Comparison of ENCODE assay signal across 8 mouse cellular contexts in genomic region chr12:86834416-86834772, GRCm38 (mm10). TPM values are rescaled to one million over a fixed set of nuclear protein-coding genes. Genes with fewer than 3 reads are reported as not detected.
DNase-seq lines count a peak whose midpoint lies in the region; ATAC-seq lines count a peak whose summit lies in the region.

No protein-coding gene starts in this region.

- H3K4me3 ChIP-seq in heart, embryonic 12.5 days: no peak overlapping the region
- H3K4me3 ChIP-seq in hindbrain, embryonic 13.5 days: no peak overlapping the region

- no peaks in the 10 kb centered on the region for H3K36me3 ChIP-seq in heart, embryonic 12.5 days
- no peaks in the 10 kb centered on the region for H3K36me3 ChIP-seq in hindbrain, embryonic 13.5 days

- 32% methylated on average over 3 of the region's 3 CpGs for WGBS in heart, embryonic 12.5 days
- WGBS in hindbrain, embryonic 13.5 days: 90% methylated on average over 3 of the region's 3 CpGs

- no peak for ATAC-seq in heart, embryonic 12.5 days (ENCODE audit: insufficient number of reproducible peaks, low FRiP score)
- ATAC-seq in megakaryocyte-erythroid progenitor cell, adult 5-6 weeks (replicated peaks; ENCODE audit: low FRiP score, low TSS enrichment, poor library complexity, severe bottlenecking): peak; percentile 59
- ATAC-seq in hindbrain, embryonic 13.5 days (ENCODE audit: low FRiP score): no peak

- peak; percentile 36 for DNase-seq in adrenal gland, postnatal 10 days
- DNase-seq in adrenal gland, adult 8-10 months: no peak
- DNase-seq in CD4-positive, CD25-positive, alpha-beta regulatory T cell, adult 2 months (ENCODE audit: low read depth, low spot score): peak; percentile 79
- no peak for DNase-seq in adipocyte (ENCODE audit: low spot score)
- no peak for DNase-seq in ovary, postnatal 10 days (ENCODE audit: low spot score)

- H3K27me3 ChIP-seq in heart, embryonic 12.5 days (replicated peaks): no peaks in the 10 kb centered on the region
- H3K27me3 ChIP-seq in hindbrain, embryonic 13.5 days: no peaks in the 10 kb centered on the region

- H3K9me3 ChIP-seq in heart, embryonic 12.5 days (replicated peaks): no peaks in the 10 kb centered on the region
- no peaks in the 10 kb centered on the region for H3K9me3 ChIP-seq in hindbrain, embryonic 13.5 days

- no peak overlapping the region for H3K4me2 ChIP-seq in heart, embryonic 12.5 days
- H3K4me2 ChIP-seq in hindbrain, embryonic 13.5 days: no peak overlapping the region

- H3K9ac ChIP-seq in heart, embryonic 12.5 days: 0 out of 2 replicates have a peak overlapping the region, but pooled peaks have one; percentile 31
- no peak overlapping the region for H3K9ac ChIP-seq in hindbrain, embryonic 13.5 days

- peak overlapping the region; percentile 91 for H3K27ac ChIP-seq in heart, embryonic 12.5 days (ENCODE audit: poor library complexity, severe bottlenecking)
- H3K27ac ChIP-seq in hindbrain, embryonic 13.5 days: no peak overlapping the region

- peaks cover 78% of the 10 kb centered on the region for H3K4me1 ChIP-seq in heart, embryonic 12.5 days (replicated peaks)
- peaks cover 44% of the 10 kb centered on the region for H3K4me1 ChIP-seq in hindbrain, embryonic 13.5 days (replicated peaks)

RNA-seq across cellular contexts. Expression of gene Irf2bpl, which starts 50.2 kb away (rescaled TPM):
- 10 to 100 TPM; 39.7 to 53.2 TPM for total RNA-seq in adrenal gland, postnatal 10 days (2021)
- 10 to 100 TPM; 69.8 to 92.2 (median 82.8) TPM for total RNA-seq in adrenal gland, adult 8-10 months (2022)
- 57.8 and 59.5 TPM in 2 replicates for polyA plus RNA-seq in heart, embryonic 12.5 days (2016; fragmentation: Nextera tagmentation; extraction: Ambion mirVana)
- total RNA-seq in megakaryocyte-erythroid progenitor cell, adult 5-6 weeks (2014; fragmentation: Nextera tagmentation): 0.76 and 0.94 TPM in 2 replicates
- total RNA-seq in megakaryocyte-erythroid progenitor cell, adult 5-6 weeks (2017): 1.1 and 2.7 TPM in 2 replicates
- polyA plus RNA-seq in hindbrain, embryonic 13.5 days (2015; fragmentation: Nextera tagmentation; extraction: Ambion mirVana): 66.4 and 70.0 TPM in 2 replicates

Comparison
In these comparisons a context has a peak if more than half of its experiments do, and no peak if none do; other contexts are left out.
1. DNase-seq: peak in adrenal gland, postnatal 10 days (single experiment) and CD4-positive, CD25-positive, alpha-beta regulatory T cell, adult 2 months (single experiment); none in adrenal gland, adult 8-10 months (single experiment), adipocyte (single experiment) and ovary, postnatal 10 days (single experiment).
2. RNA of gene Irf2bpl, which starts 50.2 kb away (total RNA-seq): 69.8 to 92.2 TPM in adrenal gland, adult 8-10 months and 39.7 to 53.2 TPM in adrenal gland, postnatal 10 days; 0.76 to 2.7 TPM in megakaryocyte-erythroid progenitor cell, adult 5-6 weeks; every median in the first group is over 10 times any median in the second.